Mouse (Mus musculus): ENCODE data around the gene Fam49a. TPM values are rescaled to one million over a fixed set of nuclear protein-coding genes. Genes with fewer than 3 reads are reported as not detected.
"Not testable (repeated sequence)": the region's sequence is repeated elsewhere in the genome, so short reads cannot be mapped to it uniquely, and the experiment has no call there.

The Fam49a gene
- total RNA-seq, 2 experiments from 2014 or later: 3.0 to 4.0 TPM

DNA sequence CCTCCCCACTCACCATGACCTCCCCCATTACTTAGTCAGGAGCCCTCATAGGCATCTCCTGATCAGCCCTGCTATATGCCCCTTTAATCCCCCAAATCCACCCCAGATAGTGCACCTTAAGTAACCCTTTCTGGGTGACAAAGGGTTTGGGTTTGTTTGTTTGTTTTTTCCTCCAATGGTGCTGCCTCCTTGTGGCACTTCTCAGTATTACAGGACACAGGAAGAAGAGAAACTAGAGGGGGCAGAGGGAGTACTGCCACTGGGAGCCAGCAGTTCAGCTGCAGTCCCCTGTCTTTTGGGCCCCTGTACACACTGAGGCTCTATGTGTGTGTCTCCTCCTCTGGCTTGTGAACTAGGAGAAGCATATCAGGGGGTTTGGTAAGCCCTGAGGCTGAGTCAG, 51.5 kb downstream of the Fam49a start:
- no peak for DNase-seq (ENCODE audit: low spot score)

GRCm38 (mm10) chr12:12313919-12314318, 52.0 kb downstream of the Fam49a start:
- no peak for DNase-seq (ENCODE audit: low spot score)

- no peak for DNase-seq (ENCODE audit: low spot score)
These were observed 52.4 kb downstream of the Fam49a start for GRCm38 (mm10) chr12:12314326-12314725.

DNA sequence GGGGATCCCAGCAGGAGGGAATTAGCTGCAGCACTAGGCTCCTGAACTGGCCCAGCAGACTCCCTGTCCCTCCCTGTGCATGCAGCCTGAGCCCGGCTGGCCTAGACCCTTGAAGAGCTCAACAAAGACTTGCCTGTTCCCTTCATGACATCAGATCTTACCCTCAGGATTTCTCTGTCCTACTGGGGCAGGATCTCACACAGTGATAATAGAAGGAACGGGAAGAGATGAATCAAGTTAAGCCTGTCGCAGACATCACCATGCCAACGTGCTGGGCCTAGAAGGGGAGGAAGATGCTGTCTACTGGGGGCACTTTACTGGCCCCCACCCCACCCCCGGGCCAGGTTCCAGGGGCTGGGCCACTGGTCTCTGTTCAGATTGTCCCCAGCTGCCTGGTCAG, 53.1 kb downstream of the Fam49a start:
- peak; percentile 44 for DNase-seq (ENCODE audit: low spot score)

DNA sequence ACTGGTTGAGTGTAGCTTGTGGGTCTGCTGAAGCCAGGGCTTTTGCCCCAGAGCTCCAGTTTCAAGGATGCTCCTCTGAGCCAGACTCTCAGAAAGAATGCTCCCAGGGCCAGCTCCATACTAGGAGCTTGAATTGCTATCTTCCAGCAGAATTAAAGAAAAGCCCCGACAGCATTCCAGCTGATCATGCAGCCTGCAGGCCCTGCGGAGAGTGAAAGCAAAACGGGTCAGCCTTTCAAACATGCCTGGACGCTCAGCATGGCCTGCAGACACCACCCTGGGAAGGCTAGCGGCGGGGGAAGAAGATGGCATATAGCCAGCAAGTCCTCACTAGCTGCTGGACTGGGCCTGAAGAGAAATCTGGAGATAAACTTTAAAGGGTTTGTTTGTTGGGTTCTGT, 55.0 kb downstream of the Fam49a start:
- DNase-seq (ENCODE audit: low spot score): peak; percentile 25

DNA sequence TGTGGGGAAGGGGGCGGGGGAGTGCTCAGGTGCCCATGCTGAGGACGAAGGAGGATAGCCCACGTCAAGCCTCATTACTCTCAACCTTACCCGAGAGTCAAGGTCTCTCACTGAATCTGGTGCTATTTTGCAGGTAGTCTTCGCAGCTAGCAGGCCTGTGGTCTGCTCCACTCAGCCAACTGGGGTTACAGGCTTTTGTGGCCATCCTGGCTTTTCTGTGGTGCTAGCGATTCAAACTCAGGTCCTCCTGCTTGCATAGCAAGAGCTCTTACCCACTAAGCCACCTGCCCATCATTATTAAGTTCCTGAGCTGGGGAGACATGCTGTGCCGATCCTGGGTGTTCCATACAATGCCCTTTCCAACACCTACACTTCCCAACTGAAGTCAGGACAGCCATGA, 55.7 kb downstream of the Fam49a start:
- no peak for DNase-seq (ENCODE audit: low spot score)

GRCm38 (mm10) chr12:12318140-12318734, 56.3 kb downstream of the Fam49a start:
- DNase-seq (ENCODE audit: low spot score): no peak

GRCm38 (mm10) chr12:12320693-12321092, 58.8 kb downstream of the Fam49a start:
- DNase-seq (ENCODE audit: low spot score): no peak

DNA sequence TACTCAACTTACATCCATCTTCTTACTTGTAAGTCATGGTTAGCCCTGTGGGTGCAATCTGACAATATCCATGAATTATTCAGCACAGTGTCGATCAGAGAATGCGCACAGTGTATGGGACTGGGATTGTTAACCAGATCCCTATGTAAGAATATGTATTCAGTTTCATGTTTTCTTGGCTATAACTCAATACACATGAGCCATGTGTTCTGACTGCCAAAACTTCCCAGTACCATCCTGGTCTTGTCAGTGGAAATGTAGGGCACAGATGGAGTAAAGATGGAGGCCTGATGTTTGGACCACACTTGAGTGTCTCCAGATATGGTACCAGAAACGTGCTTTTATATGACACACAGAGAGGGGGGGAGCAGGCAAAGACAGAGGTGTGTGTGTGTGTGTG, 59.2 kb downstream of the Fam49a start:
- no peak for DNase-seq (ENCODE audit: low spot score)

- DNase-seq (ENCODE audit: low spot score): no peak
These were observed 61.1 kb downstream of the Fam49a start for GRCm38 (mm10) chr12:12323084-12323483.

GRCm38 (mm10) chr12:12323616-12324223, 61.8 kb downstream of the Fam49a start:
- DNase-seq (ENCODE audit: low spot score): peak; percentile 83

DNA sequence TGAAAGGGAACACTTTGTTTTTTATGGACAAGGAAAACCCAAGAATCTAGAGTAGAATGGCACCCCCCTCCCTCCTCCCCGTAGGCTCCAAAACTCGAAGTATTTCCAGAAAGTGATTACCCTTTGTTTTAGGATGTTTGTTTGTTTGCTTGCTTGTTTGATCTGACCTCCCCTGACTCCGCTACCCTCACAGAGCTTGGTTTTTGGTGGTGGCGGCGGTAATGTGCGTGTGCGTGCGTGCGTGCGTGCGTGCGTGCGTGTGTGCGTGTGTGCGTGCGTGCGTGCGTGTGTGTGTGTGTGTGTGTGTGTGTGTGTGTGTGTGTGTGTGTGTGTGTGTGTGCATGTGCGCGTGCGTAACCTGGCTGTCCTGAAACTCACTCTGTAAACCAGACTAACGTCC, 62.3 kb downstream of the Fam49a start:
- not testable (repeated sequence) for DNase-seq (ENCODE audit: low spot score)

GRCm38 (mm10) chr12:12333526-12334310, 71.8 kb downstream of the Fam49a start:
- no peak for DNase-seq (ENCODE audit: low spot score)

GRCm38 (mm10) chr12:12334486-12334885, 72.5 kb downstream of the Fam49a start:
- no peak for DNase-seq (ENCODE audit: low spot score)

GRCm38 (mm10) chr12:12335566-12335965, 73.6 kb downstream of the Fam49a start:
- DNase-seq (ENCODE audit: low spot score): no peak

DNA sequence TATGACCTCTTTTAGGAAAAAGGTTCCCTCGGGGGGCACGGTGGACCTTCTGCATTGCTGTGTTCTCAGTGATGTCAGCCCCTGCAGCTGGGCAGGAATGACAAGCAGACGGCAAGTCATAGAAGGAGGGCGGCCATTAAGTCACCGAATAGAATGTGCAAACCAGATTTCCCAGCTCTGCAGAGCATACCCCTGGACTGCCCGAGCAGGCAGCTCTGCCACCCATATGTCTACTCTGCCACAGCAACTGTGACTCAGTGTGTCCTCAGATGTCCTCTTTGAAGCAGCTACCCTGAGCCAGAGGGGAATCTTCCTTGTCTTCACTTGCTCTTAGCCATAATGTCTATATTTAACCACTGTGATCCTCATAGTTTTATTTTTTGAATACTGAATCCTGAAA, 75.4 kb downstream of the Fam49a start:
- DNase-seq (ENCODE audit: low spot score): no peak

DNA sequence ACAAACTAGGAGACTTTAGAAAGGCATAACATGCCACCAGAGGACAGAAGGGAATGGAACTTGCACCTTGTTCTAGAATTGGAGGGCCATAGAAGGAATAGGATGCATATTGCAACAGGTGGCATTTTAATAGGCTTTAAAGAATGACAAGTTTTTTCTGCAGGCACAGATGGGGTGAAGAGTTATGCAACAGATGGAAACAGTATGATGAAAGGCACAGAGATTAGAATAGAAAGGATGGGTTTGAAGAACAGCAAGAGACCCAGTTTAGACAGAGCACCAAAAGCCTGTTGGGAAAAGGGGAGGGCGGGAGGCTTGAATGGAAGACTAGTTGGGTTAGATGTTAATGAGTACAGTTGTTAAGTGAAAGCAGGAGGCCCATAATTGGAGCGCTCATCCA, 81.4 kb downstream of the Fam49a start:
- DNase-seq (ENCODE audit: low spot score): no peak

GRCm38 (mm10) chr12:12348625-12349024, 86.7 kb downstream of the Fam49a start:
- DNase-seq (ENCODE audit: low spot score): no peak

DNA sequence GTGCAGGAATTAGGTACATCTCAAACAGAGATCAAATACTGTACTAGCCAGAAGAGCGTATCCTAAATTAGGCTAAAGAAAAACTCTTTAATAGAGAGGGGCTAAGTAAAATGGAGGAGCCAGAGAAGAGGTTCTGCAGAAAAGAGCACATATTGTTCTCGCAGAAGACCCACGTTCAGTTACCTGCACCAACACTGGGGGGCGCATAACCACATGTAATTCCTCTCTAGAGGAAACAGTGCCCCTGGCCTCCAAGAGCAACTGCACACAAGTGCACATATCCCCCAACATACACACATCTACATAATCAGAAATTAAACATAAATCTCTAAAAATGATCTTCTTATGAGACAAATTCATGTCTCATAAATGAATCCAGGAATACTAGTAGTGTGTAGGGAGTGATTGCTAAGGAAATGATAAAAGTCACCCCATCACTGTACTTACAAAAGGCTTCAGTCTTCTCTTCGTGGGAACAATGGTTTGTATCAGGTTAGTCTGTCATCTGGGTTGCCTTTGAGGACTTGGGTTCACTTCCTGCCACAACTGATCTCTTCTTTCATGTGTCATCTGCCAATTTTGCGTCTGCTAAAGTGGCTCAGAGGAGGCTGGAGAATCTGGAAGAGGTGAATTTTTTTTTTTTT, 87.8 kb downstream of the Fam49a start:
- no peak for DNase-seq (ENCODE audit: low spot score)

- DNase-seq (ENCODE audit: low spot score): no peak
These were observed 90.0 kb downstream of the Fam49a start for GRCm38 (mm10) chr12:12351816-12352552.

DNA sequence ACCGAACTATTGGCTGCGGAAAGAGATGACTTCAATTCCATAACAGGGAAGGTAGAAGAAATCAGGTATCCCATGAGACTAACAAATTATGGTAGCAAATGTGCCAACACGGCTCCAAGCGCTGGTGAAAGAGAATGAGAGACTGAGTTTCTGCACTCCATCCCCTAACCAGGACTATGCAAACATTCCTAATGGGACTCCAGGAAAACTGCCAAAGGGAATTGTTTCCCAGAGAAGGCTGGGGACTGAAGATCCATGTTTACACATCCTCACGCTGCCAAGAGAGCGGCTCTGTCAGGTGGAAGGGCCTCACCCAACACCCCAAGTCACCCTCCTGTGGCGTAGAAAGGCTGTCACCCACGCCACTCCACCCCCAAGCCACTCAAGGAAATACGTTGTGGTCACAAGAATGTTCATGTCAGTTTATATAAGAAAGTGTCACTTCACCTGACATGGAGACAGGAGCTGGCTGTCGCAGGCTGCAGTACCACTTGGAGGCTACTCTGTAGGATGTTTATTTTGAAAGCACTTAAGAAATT, 92.2 kb downstream of the Fam49a start:
- DNase-seq (ENCODE audit: low spot score): no peak
